ENCODE assay signal across 13 mouse cellular contexts in the genomic region with DNA sequence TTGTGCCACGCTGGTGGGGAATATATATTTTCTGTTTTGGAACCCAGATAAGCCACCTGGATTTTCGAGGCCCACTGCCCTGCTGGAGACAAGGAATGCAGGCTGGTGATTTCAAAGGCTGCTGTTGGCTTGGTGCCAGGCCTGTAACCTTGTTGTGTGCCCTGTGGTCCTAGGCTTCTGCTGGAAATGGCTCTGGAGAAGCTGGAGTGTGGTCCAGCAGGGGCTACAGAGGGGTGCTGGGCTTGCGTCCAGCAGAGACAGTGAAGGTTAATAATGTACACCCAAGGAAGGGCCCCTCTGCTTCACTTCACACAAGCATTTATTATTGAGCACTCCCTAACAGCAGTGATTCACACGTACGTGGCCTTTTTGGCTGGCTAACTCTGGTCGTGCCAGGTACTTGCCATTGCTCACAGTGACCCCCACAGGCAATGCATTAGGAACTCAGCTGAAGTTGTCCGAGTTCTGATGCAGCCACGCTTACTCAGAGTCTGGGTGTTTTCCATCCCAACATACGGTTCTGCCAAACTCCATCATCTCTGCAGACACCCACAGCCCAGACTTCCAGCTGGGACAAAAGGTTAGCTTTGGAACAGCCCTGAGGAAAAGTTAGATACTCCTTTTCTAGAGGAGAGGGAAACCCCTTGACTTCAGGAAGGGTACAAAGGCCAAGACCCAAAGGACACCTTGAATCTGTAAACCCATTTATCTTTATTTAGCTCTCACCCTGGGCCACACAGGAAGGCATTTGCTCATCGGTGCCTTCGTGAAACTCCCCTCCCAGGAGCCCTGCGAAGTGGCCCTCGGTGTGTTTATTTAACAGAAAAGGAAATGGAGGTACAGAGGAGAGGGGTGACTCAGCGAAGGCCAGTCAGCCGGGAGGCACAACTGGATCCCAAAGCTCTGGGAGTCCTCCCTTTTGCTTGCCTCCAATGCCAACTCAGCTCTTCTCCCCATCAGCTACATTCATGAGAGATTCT. TPM values are rescaled to one million over a fixed set of nuclear protein-coding genes. Genes with fewer than 3 reads are reported as not detected.
DNase-seq lines count a peak whose midpoint lies in the region; ATAC-seq lines count a peak whose summit lies in the region.
"Had no signal": no experiment of that assay in that cellular context is flagged by ENCODE, and none has a peak within 500 bp of the region (broad histone marks: within the 10 kb centered on the region; RNA-seq: fewer than 3 reads in every experiment).

No protein-coding gene starts in this region.

- 44% methylated on average over 15 of the region's 15 CpGs for WGBS in heart, embryonic 12.5 days
- 50% methylated on average over 15 of the region's 15 CpGs for WGBS in heart, embryonic 11.5 days (ENCODE audit: insufficient replicate concordance)
- whole genome bisulfite sequencing in liver, embryonic 11.5 days = 48% methylated on average over 15 of the region's 15 CpGs
- WGBS in forebrain, embryonic 11.5 days = 83% methylated on average over 15 of the region's 15 CpGs

- H3K27ac ChIP-seq in heart, embryonic 12.5 days (ENCODE audit: poor library complexity, severe bottlenecking) = 0 out of 2 replicates have a peak overlapping the region, but pooled peaks have one; percentile 28
- no peak overlapping the region for H3K27ac ChIP-seq in heart, embryonic 11.5 days (ENCODE audit: low read depth, low read length)
- no peak overlapping the region for H3K27ac ChIP-seq in liver, embryonic 11.5 days (ENCODE audit: low read depth, low read length)
- no peak overlapping the region for H3K27ac ChIP-seq in forebrain, embryonic 11.5 days (ENCODE audit: low read depth, low read length)

- no peak overlapping the region for H3K4me3 ChIP-seq in heart, embryonic 12.5 days
- no peak overlapping the region for H3K4me3 ChIP-seq in heart, embryonic 11.5 days (ENCODE audit: low read depth, low read length)
- no peak overlapping the region for H3K4me3 ChIP-seq in liver, embryonic 11.5 days (ENCODE audit: low read depth, low read length)
- no peak overlapping the region for H3K4me3 ChIP-seq in forebrain, embryonic 11.5 days (ENCODE audit: low read depth, low read length)

- peaks cover 23% of the 10 kb centered on the region for H3K27me3 ChIP-seq in heart, embryonic 12.5 days (replicated peaks)
- peaks cover 9% of the 10 kb centered on the region for H3K27me3 ChIP-seq in heart, embryonic 11.5 days (ENCODE audit: control insufficient read depth, insufficient read depth, low read length)
- H3K27me3 ChIP-seq in liver, embryonic 11.5 days (replicated peaks; ENCODE audit: control insufficient read depth, insufficient read depth, low read length) = no peaks in the 10 kb centered on the region
- H3K27me3 ChIP-seq in forebrain, embryonic 11.5 days (ENCODE audit: control insufficient read depth, insufficient read depth, low read length) = no peaks in the 10 kb centered on the region

- H3K4me2 ChIP-seq in heart, embryonic 12.5 days = no peak overlapping the region
- H3K4me2 ChIP-seq in heart, embryonic 11.5 days = no peak overlapping the region
- no peak overlapping the region for H3K4me2 ChIP-seq in liver, embryonic 11.5 days
- no peak overlapping the region for H3K4me2 ChIP-seq in forebrain, embryonic 11.5 days (ENCODE audit: low read depth, low read length, severe bottlenecking)
- H3K4me2 ChIP-seq: midbrain, embryonic 11.5 days had no signal

- no peak overlapping the region for H3K9ac ChIP-seq in heart, embryonic 12.5 days
- no peak overlapping the region for H3K9ac ChIP-seq in heart, embryonic 11.5 days (ENCODE audit: low read depth, low read length)
- no peak overlapping the region for H3K9ac ChIP-seq in liver, embryonic 11.5 days (ENCODE audit: low read depth, low read length)
- H3K9ac ChIP-seq in forebrain, embryonic 11.5 days (ENCODE audit: low read length) = no peak overlapping the region

- peak; percentile 12; the same call in 1 of the 2 replicates for ATAC-seq in heart, embryonic 12.5 days (ENCODE audit: insufficient number of reproducible peaks, low FRiP score)
- ATAC-seq in heart, embryonic 11.5 days (replicated peaks; ENCODE audit: insufficient number of reproducible peaks, low FRiP score, low TSS enrichment) = no peak
- no peak for ATAC-seq in liver, embryonic 11.5 days (replicated peaks; ENCODE audit: low FRiP score)
- ATAC-seq in forebrain, embryonic 11.5 days (replicated peaks; ENCODE audit: low FRiP score) = no peak

- peak; percentile 57 for DNase-seq in testis, postnatal 10 days (ENCODE audit: low spot score)
- no peak for DNase-seq in testis, postnatal 14 days (ENCODE audit: low spot score)
- DNase-seq in heart, postnatal 25 days (ENCODE audit: low spot score) = peak; percentile 21
- DNase-seq in cerebellum, postnatal 4 days (ENCODE audit: low spot score in 2 of 2) = no peak
- DNase-seq in liver, embryonic 11.5 days (ENCODE audit: low spot score) = no peak
- no peak for DNase-seq in forebrain, embryonic 11.5 days (ENCODE audit: low spot score)
- DNase-seq: gastrocnemius, postnatal 36 days had no signal

- H3K9me3 ChIP-seq in heart, embryonic 12.5 days (replicated peaks) = no peaks in the 10 kb centered on the region
- no peaks in the 10 kb centered on the region for H3K9me3 ChIP-seq in heart, embryonic 11.5 days (replicated peaks; ENCODE audit: control insufficient read depth, low read length)
- H3K9me3 ChIP-seq in liver, embryonic 11.5 days (ENCODE audit: control insufficient read depth, low read length) = no peaks in the 10 kb centered on the region
- H3K9me3 ChIP-seq in forebrain, embryonic 11.5 days (ENCODE audit: control insufficient read depth, low read length) = no peaks in the 10 kb centered on the region

- H3K36me3 ChIP-seq in heart, embryonic 12.5 days = no peaks in the 10 kb centered on the region
- H3K36me3 ChIP-seq in heart, embryonic 11.5 days (ENCODE audit: control insufficient read depth, insufficient read depth, low read length) = no peaks in the 10 kb centered on the region
- H3K36me3 ChIP-seq in liver, embryonic 11.5 days (ENCODE audit: control insufficient read depth, insufficient read depth, low read length) = no peaks in the 10 kb centered on the region
- no peaks in the 10 kb centered on the region for H3K36me3 ChIP-seq in forebrain, embryonic 11.5 days (ENCODE audit: control insufficient read depth, insufficient read depth, low read length)

- H3K4me1 ChIP-seq in heart, embryonic 12.5 days (replicated peaks) = peaks cover 20% of the 10 kb centered on the region
- H3K4me1 ChIP-seq in heart, embryonic 11.5 days (ENCODE audit: control insufficient read depth, insufficient read depth, low read length) = peaks cover 13% of the 10 kb centered on the region
- H3K4me1 ChIP-seq in liver, embryonic 11.5 days (replicated peaks; ENCODE audit: control insufficient read depth, insufficient read depth, low read length) = no peaks in the 10 kb centered on the region
- H3K4me1 ChIP-seq in forebrain, embryonic 11.5 days (replicated peaks; ENCODE audit: control insufficient read depth, insufficient read depth, low read length) = no peaks in the 10 kb centered on the region; the same call in 1 of the 2 replicates

- intact Hi-C loops in heart, postnatal 25 days (cut with DNase I) = no loop called here

RNA-seq across cellular contexts. Expression of a gene that starts 0.9 kb away (rescaled TPM):
- polyA plus RNA-seq in heart, embryonic 12.5 days (2016; fragmentation: Nextera tagmentation; extraction: Ambion mirVana) = not detected in 2 replicates
- not detected in 2 replicates for polyA plus RNA-seq in heart, embryonic 11.5 days (2014; fragmentation: Nextera tagmentation; extraction: Ambion mirVana)
- not detected for total RNA-seq in heart, postnatal 25 days (2021)
- not detected in 2 replicates for polyA plus RNA-seq in liver, embryonic 11.5 days (2014; fragmentation: Nextera tagmentation; extraction: Ambion mirVana)
- not detected in 2 replicates for polyA plus RNA-seq in forebrain, embryonic 11.5 days (2014; fragmentation: Nextera tagmentation; extraction: Ambion mirVana)
- total RNA-seq: gastrocnemius, postnatal 36 days; layer of hippocampus, adult 18-20 months; liver, adult 2 months had no signal
- polyA plus RNA-seq: erythroblast, embryonic 14.5 days; liver, adult 2 months had no signal

RNA-seq across cellular contexts. Expression of a gene that starts 3.2 kb away (rescaled TPM):
- polyA plus RNA-seq in heart, embryonic 12.5 days (2016; fragmentation: Nextera tagmentation; extraction: Ambion mirVana) = 0.15 and 0.24 TPM in 2 replicates
- polyA plus RNA-seq in heart, embryonic 11.5 days (2014; fragmentation: Nextera tagmentation; extraction: Ambion mirVana) = 0.45 and 0.70 TPM in 2 replicates
- total RNA-seq in heart, postnatal 25 days (2021) = under 1 TPM in 1 of 2 experiments, not detected in 1; 0.45 TPM
- 0.22 and 0.40 TPM in 2 replicates for polyA plus RNA-seq in liver, embryonic 11.5 days (2014; fragmentation: Nextera tagmentation; extraction: Ambion mirVana)
- polyA plus RNA-seq in forebrain, embryonic 11.5 days (2014; fragmentation: Nextera tagmentation; extraction: Ambion mirVana) = 0.21 and 0.45 TPM in 2 replicates
- total RNA-seq: layer of hippocampus, adult 18-20 months; liver, adult 2 months had no signal
- polyA plus RNA-seq: erythroblast, embryonic 14.5 days; liver, adult 2 months had no signal

RNA-seq across cellular contexts. Expression of a gene that starts 24.2 kb away (rescaled TPM):
- polyA plus RNA-seq in heart, embryonic 12.5 days (2016; fragmentation: Nextera tagmentation; extraction: Ambion mirVana) = 0.19 TPM in 1 of 2 replicates, not detected in the other
- polyA plus RNA-seq in heart, embryonic 11.5 days (2014; fragmentation: Nextera tagmentation; extraction: Ambion mirVana) = 0.16 and 0.41 TPM in 2 replicates
- total RNA-seq in heart, postnatal 25 days (2021) = under 1 TPM in 1 of 2 experiments, not detected in 1; 0.13 TPM
- polyA plus RNA-seq in liver, embryonic 11.5 days (2014; fragmentation: Nextera tagmentation; extraction: Ambion mirVana) = 0.14 and 0.26 TPM in 2 replicates
- 0.56 and 0.94 TPM in 2 replicates for polyA plus RNA-seq in forebrain, embryonic 11.5 days (2014; fragmentation: Nextera tagmentation; extraction: Ambion mirVana)
- total RNA-seq: gastrocnemius, postnatal 36 days; liver, adult 2 months had no signal
- polyA plus RNA-seq: erythroblast, embryonic 14.5 days; liver, adult 2 months had no signal

RNA-seq across cellular contexts. Expression of a gene that starts 41.0 kb away (rescaled TPM):
- 33.1 and 37.7 TPM in 2 replicates for polyA plus RNA-seq in heart, embryonic 12.5 days (2016; fragmentation: Nextera tagmentation; extraction: Ambion mirVana)
- polyA plus RNA-seq in heart, embryonic 11.5 days (2014; fragmentation: Nextera tagmentation; extraction: Ambion mirVana) = 40.6 and 41.5 TPM in 2 replicates
- 10 to 100 TPM; 11.1 to 12.5 TPM for total RNA-seq in heart, postnatal 25 days (2021)
- polyA plus RNA-seq in liver, embryonic 11.5 days (2014; fragmentation: Nextera tagmentation; extraction: Ambion mirVana) = 4.4 and 5.5 TPM in 2 replicates
- 12.3 and 13.9 TPM in 2 replicates for polyA plus RNA-seq in forebrain, embryonic 11.5 days (2014; fragmentation: Nextera tagmentation; extraction: Ambion mirVana)
- polyA plus RNA-seq: erythroblast, embryonic 14.5 days had no signal

Comparison
In these comparisons a context has a peak if more than half of its experiments do, and no peak if none do; other contexts are left out.
1. DNase-seq: peak in testis, postnatal 10 days (single experiment) and heart, postnatal 25 days (single experiment); none in testis, postnatal 14 days (single experiment), cerebellum, postnatal 4 days (0 of 2), liver, embryonic 11.5 days (single experiment) and forebrain, embryonic 11.5 days (single experiment).